Mouse (Mus musculus) midbrain, embryonic 11.5 days (tissue): ENCODE data around the gene Exoc6b. TPM values are rescaled to one million over a fixed set of nuclear protein-coding genes. Genes with fewer than 3 reads are reported as not detected.

Source experiments
- ATAC-seq: fragments of 200-750 bp; cut with Nextera tagmentation; 2 replicates; pipeline ENCODE4 v1.8.0; 2017; ENCODE audit warnings: moderate TSS enrichment, moderate library complexity; ENCODE audit not compliant: low FRiP score
- DNase-seq: peaks from one replicate; pipeline ENCODE4 v3.0.0; 2015; ENCODE audit warnings: low spot score; ENCODE audit errors: missing footprints
- H3K27ac ChIP-seq: fragments of 300-500 bp; sonication (generic); 2 replicates; pipeline ENCODE4 v1.5.1; 2014; ENCODE audit warnings: low read depth, low read length
- H3K27me3 ChIP-seq: fragments of 300-500 bp; sonication (generic); 2 replicates; pipeline ENCODE4 v1.6.1; 2014; ENCODE audit warnings: mild to moderate bottlenecking, low read length, moderate library complexity, mixed read lengths; ENCODE audit not compliant: control insufficient read depth, insufficient read depth
- H3K36me3 ChIP-seq: fragments of 300-500 bp; sonication (generic); 2 replicates; pipeline ENCODE4 v1.6.1; 2014; ENCODE audit warnings: mild to moderate bottlenecking, low read length, moderate library complexity, mixed read lengths; ENCODE audit not compliant: control insufficient read depth, insufficient read depth
- H3K4me1 ChIP-seq: fragments of 300-500 bp; sonication (generic); 2 replicates; pipeline ENCODE4 v1.6.1; 2014; ENCODE audit warnings: low read length; ENCODE audit not compliant: control insufficient read depth, insufficient read depth
- H3K4me2 ChIP-seq: fragments of 300-500 bp; sonication (generic); 2 replicates; pipeline ENCODE4 v1.6.1; 2014; ENCODE audit warnings: mild to moderate bottlenecking, moderate library complexity
- H3K4me3 ChIP-seq: fragments of 300-500 bp; sonication (generic); 2 replicates; pipeline ENCODE4 v1.5.1; 2014; ENCODE audit warnings: low read depth, low read length
- H3K9ac ChIP-seq: fragments of 300-500 bp; sonication (generic); 2 replicates; pipeline ENCODE4 v1.6.1; 2014; ENCODE audit warnings: low read length
- H3K9me3 ChIP-seq: fragments of 300-500 bp; sonication (generic); 2 replicates; pipeline ENCODE4 v1.6.1; 2016; ENCODE audit warnings: low read length; ENCODE audit not compliant: control insufficient read depth
- WGBS: fragments of 180-500 bp; shearing (Covaris S2); extraction: QIAGEN DNeasy Blood & Tissue Kit; methylation state at CpG from one replicate; pipeline ENCODE4 v1.1.7; 2014; 5-methylcytosine and 5-hydroxymethylcytosine counted together
- polyA plus RNA-seq: library from polyadenylated mRNA; unstranded; fragments of >200 nt; fragmentation: Nextera tagmentation; extraction: Ambion mirVana; gene quantifications from 2 replicates; pipeline ENCODE4 v1.2.1, GENCODE M21; 2014

Exoc6b gene
- polyA plus RNA-seq, 1 experiment from 2014 or later, result 32.0 TPM

GRCm38 (mm10) chr6:84912434-84912833 lies 156.9 kb downstream of the Exoc6b start:
- no peaks in the 10 kb centered on the region for H3K9me3 ChIP-seq
- no peaks in the 10 kb centered on the region for H3K4me1 ChIP-seq
- no peak overlapping the region for H3K9ac ChIP-seq
- WGBS, result 10% methylated on average over 2 of the region's 2 CpGs
- peak; percentile 90 for DNase-seq
- H3K4me2 ChIP-seq, result no peak overlapping the region
- H3K36me3 ChIP-seq, result no peaks in the 10 kb centered on the region
- no peak overlapping the region for H3K4me3 ChIP-seq
- no peak overlapping the region for H3K27ac ChIP-seq
- ATAC-seq, result no peak
- H3K27me3 ChIP-seq, result no peaks in the 10 kb centered on the region

- Histone ChIP-seq H3K4me1 (no peaks in the 10 kb centered on the region), H3K36me3 (no peaks in the 10 kb centered on the region), H3K9me3 (no peaks in the 10 kb centered on the region), H3K4me2 (no peak overlapping the region), H3K27ac (no peak overlapping the region), H3K4me3 (no peak overlapping the region), H3K9ac (no peak overlapping the region), H3K27me3 (no peaks in the 10 kb centered on the region)
- WGBS, result 82% methylated on average over 4 of the region's 4 CpGs
- ATAC-seq, result no peak
- DNase-seq, result no peak
Measured at GRCm38 (mm10) chr6:84899002-84899774, 170.1 kb downstream of the Exoc6b start.

- Histone ChIP-seq H3K4me3 (no peak overlapping the region), H3K4me2 (no peak overlapping the region), H3K9me3 (no peaks in the 10 kb centered on the region), H3K9ac (no peak overlapping the region), H3K36me3 (no peaks in the 10 kb centered on the region), H3K27ac (no peak overlapping the region), H3K27me3 (no peaks in the 10 kb centered on the region), H3K4me1 (no peaks in the 10 kb centered on the region)
- ATAC-seq (no peak), DNase-seq (no peak)
Measured at GRCm38 (mm10) chr6:84893773-84894095, 175.6 kb downstream of the Exoc6b start.

GRCm38 (mm10) chr6:84892926-84893772 lies 176.2 kb downstream of the Exoc6b start:
- Histone ChIP-seq H3K27ac (no peak overlapping the region), H3K4me1 (no peaks in the 10 kb centered on the region), H3K9me3 (no peaks in the 10 kb centered on the region), H3K4me3 (no peak overlapping the region), H3K36me3 (no peaks in the 10 kb centered on the region), H3K27me3 (no peaks in the 10 kb centered on the region), H3K4me2 (no peak overlapping the region), H3K9ac (no peak overlapping the region)
- DNase-seq (no peak), ATAC-seq (no peak)
- WGBS, result 25% methylated on average over 5 of the region's 5 CpGs

GRCm38 (mm10) chr6:84886551-84886950 lies 182.8 kb downstream of the Exoc6b start:
- no peaks in the 10 kb centered on the region for H3K4me1 ChIP-seq
- no peaks in the 10 kb centered on the region for H3K9me3 ChIP-seq
- H3K27me3 ChIP-seq, result no peaks in the 10 kb centered on the region
- WGBS, result 83% methylated on average over 3 of the region's 3 CpGs
- no peak overlapping the region for H3K9ac ChIP-seq
- no peak overlapping the region for H3K27ac ChIP-seq
- H3K4me2 ChIP-seq, result no peak overlapping the region
- no peak for DNase-seq
- H3K36me3 ChIP-seq, result no peaks in the 10 kb centered on the region
- no peak overlapping the region for H3K4me3 ChIP-seq
- ATAC-seq, result no peak

- no peaks in the 10 kb centered on the region for H3K27me3 ChIP-seq
- H3K4me1 ChIP-seq, result no peaks in the 10 kb centered on the region
- no peak overlapping the region for H3K4me3 ChIP-seq
- DNase-seq (no peak), ATAC-seq (no peak)
- H3K9me3 ChIP-seq, result no peaks in the 10 kb centered on the region
- no peak overlapping the region for H3K4me2 ChIP-seq
- 63% methylated on average over 1 of the region's 1 CpGs for WGBS
- H3K36me3 ChIP-seq, result no peaks in the 10 kb centered on the region
- H3K27ac ChIP-seq, result no peak overlapping the region
- no peak overlapping the region for H3K9ac ChIP-seq
Measured at GRCm38 (mm10) chr6:84885080-84885479, 184.2 kb downstream of the Exoc6b start.

GRCm38 (mm10) chr6:84883720-84884119 lies 185.6 kb downstream of the Exoc6b start:
- ATAC-seq, result no peak

GRCm38 (mm10) chr6:84882663-84883517 lies 186.4 kb downstream of the Exoc6b start:
- Histone ChIP-seq H3K4me3 (no peak overlapping the region), H3K4me1 (no peaks in the 10 kb centered on the region), H3K9ac (no peak overlapping the region), H3K27me3 (no peaks in the 10 kb centered on the region), H3K4me2 (no peak overlapping the region), H3K36me3 (no peaks in the 10 kb centered on the region), H3K9me3 (no peaks in the 10 kb centered on the region), H3K27ac (no peak overlapping the region)
- ATAC-seq (no peak), DNase-seq (no peak)
- WGBS, result 85% methylated on average over 14 of the region's 14 CpGs

More at GRCm38 (mm10) chr6:84883720-84884119, 185.6 kb downstream of the Exoc6b start:
- H3K4me1 ChIP-seq, result no peaks in the 10 kb centered on the region
- no peak overlapping the region for H3K4me3 ChIP-seq
- H3K36me3 ChIP-seq, result no peaks in the 10 kb centered on the region
- H3K27me3 ChIP-seq, result no peaks in the 10 kb centered on the region
- 74% methylated on average over 4 of the region's 4 CpGs for WGBS
- H3K27ac ChIP-seq, result no peak overlapping the region
- no peak for DNase-seq
- H3K9ac ChIP-seq, result no peak overlapping the region
- H3K9me3 ChIP-seq, result no peaks in the 10 kb centered on the region
- H3K4me2 ChIP-seq, result no peak overlapping the region
